Mouse (Mus musculus): ENCODE measurements around the gene Ccdc167.

DNA sequence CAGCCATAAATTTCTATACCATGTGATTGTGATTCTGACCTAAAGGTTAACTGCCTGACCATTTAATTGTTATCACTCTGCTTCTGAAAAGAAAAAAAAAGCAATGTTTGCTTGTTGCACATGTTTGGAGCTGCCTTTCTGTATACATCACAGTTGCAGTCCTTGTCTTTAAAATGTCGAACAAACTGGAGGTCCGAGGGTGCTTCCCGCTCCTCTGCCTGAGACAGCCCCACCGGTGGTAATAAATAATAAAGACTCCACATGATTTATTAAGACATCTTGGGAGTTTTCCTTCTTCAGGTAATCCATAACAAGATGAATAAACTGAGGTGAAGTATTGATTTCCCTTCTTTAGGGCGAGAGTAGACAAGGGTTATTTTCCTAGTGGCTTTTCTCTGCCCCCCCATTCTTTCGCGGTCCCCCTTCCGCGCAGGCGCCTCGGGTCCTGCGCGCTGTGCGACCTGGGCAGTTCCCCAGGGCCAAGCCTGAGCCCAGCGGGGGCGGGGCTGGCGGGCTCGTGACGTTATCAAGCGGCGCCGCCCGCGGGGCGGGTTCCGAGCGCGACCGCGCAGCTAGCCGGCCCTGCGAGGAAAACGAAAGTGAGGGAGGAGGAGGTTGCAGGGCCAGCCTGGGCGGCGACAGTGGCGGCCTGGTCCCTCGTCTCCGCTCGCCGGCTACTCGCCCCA, 56.6 kb downstream of the Ccdc167 start, which contains the start of gene Cmtr1:
- TF ChIP-seq CTCF (IDR thresholded peaks at IDR 0.05; ENCODE audit: control insufficient read depth, insufficient read depth, insufficient replicate concordance, low read depth, low read length) (no peak), POLR2A (IDR thresholded peaks at IDR 0.05; ENCODE audit: control insufficient read depth, low read depth, low read length) (peak; percentile 80)
